Mouse (Mus musculus): ENCODE results near the gene Kctd11. TPM values are rescaled to one million over a fixed set of nuclear protein-coding genes. Genes with fewer than 3 reads are reported as not detected.

Kctd11 gene
- polyA plus RNA-seq, 1 experiment from 2014 or later: 11.4 TPM

DNA sequence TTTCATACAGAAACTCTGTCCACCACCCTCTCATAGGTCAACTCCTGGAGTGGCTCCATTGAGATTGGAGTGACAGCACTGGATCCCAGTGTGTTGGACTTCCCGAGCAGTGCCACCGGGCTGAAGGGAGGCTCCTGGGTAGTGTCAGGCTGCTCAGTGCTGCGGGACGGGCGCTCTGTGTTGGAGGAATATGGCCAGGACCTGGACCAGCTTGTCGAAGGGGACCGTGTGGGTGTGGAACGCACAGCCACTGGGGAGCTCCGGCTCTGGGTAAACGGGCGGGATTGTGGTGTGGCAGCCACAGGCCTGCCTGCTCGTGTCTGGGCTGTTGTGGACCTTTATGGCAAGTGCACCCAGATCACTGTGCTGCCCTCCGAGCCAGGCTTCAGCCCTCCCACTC, 21.8 kb upstream of the Kctd11 start:
- H3K36me3 ChIP-seq (ENCODE audit: control insufficient read depth, insufficient read depth, low read length): peaks cover 35% of the 10 kb centered on the region
- ATAC-seq (ENCODE audit: low read depth): no peak
- H3K4me1 ChIP-seq (replicated peaks; ENCODE audit: control insufficient read depth, insufficient read depth, low read length): peaks cover 19% of the 10 kb centered on the region
- no peak overlapping the region for H3K27ac ChIP-seq (ENCODE audit: low read length)
- no peaks in the 10 kb centered on the region for H3K9me3 ChIP-seq (ENCODE audit: control insufficient read depth, low read length)
- 78% methylated on average over 9 of the region's 13 CpGs for WGBS
- no peaks in the 10 kb centered on the region for H3K27me3 ChIP-seq (ENCODE audit: control insufficient read depth, insufficient read depth, low read depth, low read length)
- H3K9ac ChIP-seq (ENCODE audit: low read length): peak overlapping the region; percentile 90
- peak overlapping the region; percentile 99 for H3K4me2 ChIP-seq (ENCODE audit: low read depth, low read length)
- H3K4me3 ChIP-seq (ENCODE audit: low read length): peak overlapping the region; percentile 81

DNA sequence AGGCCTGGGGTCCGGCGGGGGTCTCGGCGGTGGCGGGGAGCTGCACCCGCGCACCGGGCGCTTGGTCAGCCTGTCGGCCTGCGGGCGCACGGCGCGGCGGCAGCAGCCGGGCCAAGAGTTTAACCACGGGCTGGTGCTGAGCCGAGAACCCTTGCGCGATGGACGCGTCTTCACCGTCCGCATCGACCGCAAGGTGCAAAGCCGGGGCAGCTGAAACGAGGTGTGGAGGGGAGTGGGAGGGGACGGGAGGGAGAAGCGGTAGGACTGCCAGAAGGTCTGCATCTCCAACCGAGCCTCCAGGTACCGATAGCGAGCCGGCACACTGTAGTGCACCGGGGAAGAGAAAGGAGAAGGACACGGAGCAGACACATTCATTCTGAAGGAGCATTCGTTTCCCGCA, 20.8 kb upstream of the Kctd11 start:
- under 1% methylated on average over 34 of the region's 39 CpGs for WGBS
- Histone ChIP-seq H3K36me3 (ENCODE audit: control insufficient read depth, insufficient read depth, low read length) (peaks cover 25% of the 10 kb centered on the region), H3K4me1 (replicated peaks; ENCODE audit: control insufficient read depth, insufficient read depth, low read length) (peaks cover 19% of the 10 kb centered on the region), H3K4me2 (ENCODE audit: low read depth, low read length) (peak overlapping the region; percentile 99), H3K27me3 (ENCODE audit: control insufficient read depth, insufficient read depth, low read depth, low read length) (no peaks in the 10 kb centered on the region), H3K27ac (ENCODE audit: low read length) (peak overlapping the region; percentile 99), H3K9me3 (ENCODE audit: control insufficient read depth, low read length) (no peaks in the 10 kb centered on the region), H3K4me3 (ENCODE audit: low read length) (peak overlapping the region; percentile 81), H3K9ac (ENCODE audit: low read length) (peak overlapping the region; percentile 90)
- ATAC-seq (ENCODE audit: low read depth): peak; percentile 0; the same call in 1 of the 2 replicates

DNA sequence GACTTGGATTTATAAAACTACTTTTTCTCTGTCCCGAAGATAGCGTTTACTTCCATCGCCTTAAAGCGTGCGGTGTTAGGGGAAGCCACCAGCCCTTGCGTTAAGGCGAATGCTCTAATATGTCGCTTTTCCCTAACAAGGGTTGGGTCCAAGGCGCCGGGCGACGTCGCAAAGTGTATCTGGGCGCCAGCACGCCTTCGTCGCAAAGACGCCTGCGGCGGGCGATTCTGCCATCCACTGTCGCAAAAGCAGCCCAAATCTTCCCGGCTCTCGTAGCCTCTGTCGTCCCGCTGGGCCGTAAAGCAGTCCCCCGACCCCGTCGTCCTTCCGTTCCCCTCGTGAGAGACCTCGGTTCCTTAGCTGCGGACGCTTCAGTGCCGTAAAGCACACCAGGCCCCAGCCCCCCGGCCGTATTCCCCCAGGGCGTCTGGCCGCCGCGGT, 20.2 kb upstream of the Kctd11 start:
- ATAC-seq (ENCODE audit: low read depth): peak; percentile 89
- H3K9me3 ChIP-seq (ENCODE audit: control insufficient read depth, low read length): no peaks in the 10 kb centered on the region
- peak overlapping the region; percentile 81 for H3K4me3 ChIP-seq (ENCODE audit: low read length)
- peaks cover 19% of the 10 kb centered on the region for H3K4me1 ChIP-seq (replicated peaks; ENCODE audit: control insufficient read depth, insufficient read depth, low read length)
- peak overlapping the region; percentile 90 for H3K9ac ChIP-seq (ENCODE audit: low read length)
- no peaks in the 10 kb centered on the region for H3K27me3 ChIP-seq (ENCODE audit: control insufficient read depth, insufficient read depth, low read depth, low read length)
- H3K27ac ChIP-seq (ENCODE audit: low read length): peak overlapping the region; percentile 99
- under 1% methylated on average over 42 of the region's 42 CpGs for WGBS
- peaks cover 20% of the 10 kb centered on the region for H3K36me3 ChIP-seq (ENCODE audit: control insufficient read depth, insufficient read depth, low read length)
- H3K4me2 ChIP-seq (ENCODE audit: low read depth, low read length): peak overlapping the region; percentile 99

DNA sequence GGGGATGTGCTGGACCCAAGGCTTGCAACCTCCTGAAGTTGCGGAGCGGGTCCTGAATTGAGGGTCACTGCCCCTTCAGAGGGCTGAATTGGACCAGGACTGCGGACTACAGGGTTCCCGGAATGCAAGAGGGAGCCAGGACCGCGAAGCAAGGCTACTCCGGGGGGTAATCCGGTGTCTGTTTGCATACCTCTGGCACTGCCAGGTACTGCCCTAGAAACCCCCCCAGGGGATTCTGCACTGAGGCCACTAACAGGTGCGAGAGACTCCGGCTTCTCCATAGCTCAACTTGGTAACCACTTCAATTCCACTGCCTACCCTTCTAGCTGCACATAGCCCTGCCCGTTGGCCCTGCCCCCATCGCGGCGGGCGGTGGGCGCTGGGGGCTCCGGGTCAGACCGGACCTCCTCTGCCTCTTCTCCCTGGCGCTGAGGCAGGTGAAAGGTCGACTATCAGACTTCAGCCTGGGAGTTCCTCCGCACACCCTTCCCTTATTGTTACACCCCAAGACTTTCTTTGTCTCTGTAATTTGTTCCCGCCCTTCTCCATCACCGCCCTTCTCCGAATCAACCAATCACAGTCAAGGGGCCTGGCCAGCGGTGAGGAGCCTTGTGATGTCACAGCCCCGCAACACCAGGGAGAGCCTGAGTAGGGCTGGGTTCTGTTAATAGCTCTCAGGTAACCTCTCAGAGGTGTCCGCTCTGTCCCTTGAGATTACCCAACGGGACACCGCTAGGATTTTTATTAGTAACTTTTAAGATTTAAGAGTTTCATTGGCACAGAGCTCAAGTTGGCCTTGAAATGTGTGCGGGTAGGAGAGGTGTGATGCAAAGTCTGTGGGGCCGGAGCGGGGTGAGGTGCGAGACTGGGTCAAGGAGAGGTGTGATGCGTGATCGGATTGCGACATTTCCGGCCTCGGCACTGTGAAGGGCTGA, 19.5 kb upstream of the Kctd11 start, which contains the start of the genes 2810408A11Rik and Neurl4:
Gene 2810408A11Rik (minus strand): TSS at position 517 of the 935 bp plus-strand sequence.
Gene Neurl4 (plus strand): TSS at position 602 of the 935 bp plus-strand sequence.
- Histone ChIP-seq H3K4me1 (replicated peaks; ENCODE audit: control insufficient read depth, insufficient read depth, low read length) (peaks cover 19% of the 10 kb centered on the region), H3K9me3 (ENCODE audit: control insufficient read depth, low read length) (no peaks in the 10 kb centered on the region), H3K27ac (ENCODE audit: low read length) (peak within 1 kb of the TSS; percentile 99), H3K4me2 (ENCODE audit: low read depth, low read length) (peak within 1 kb of the TSS; percentile 99), H3K4me3 (ENCODE audit: low read length) (peak within 1 kb of the TSS; percentile 81), H3K9ac (ENCODE audit: low read length) (peak within 1 kb of the TSS; percentile 95), H3K36me3 (ENCODE audit: control insufficient read depth, insufficient read depth, low read length) (peaks cover 13% of the 10 kb centered on the region), H3K27me3 (ENCODE audit: control insufficient read depth, insufficient read depth, low read depth, low read length) (no peaks in the 10 kb centered on the region)
- 0% methylated on average over 38 of the region's 38 CpGs for WGBS
- ATAC-seq (ENCODE audit: low read depth): peak; percentile 95

DNA sequence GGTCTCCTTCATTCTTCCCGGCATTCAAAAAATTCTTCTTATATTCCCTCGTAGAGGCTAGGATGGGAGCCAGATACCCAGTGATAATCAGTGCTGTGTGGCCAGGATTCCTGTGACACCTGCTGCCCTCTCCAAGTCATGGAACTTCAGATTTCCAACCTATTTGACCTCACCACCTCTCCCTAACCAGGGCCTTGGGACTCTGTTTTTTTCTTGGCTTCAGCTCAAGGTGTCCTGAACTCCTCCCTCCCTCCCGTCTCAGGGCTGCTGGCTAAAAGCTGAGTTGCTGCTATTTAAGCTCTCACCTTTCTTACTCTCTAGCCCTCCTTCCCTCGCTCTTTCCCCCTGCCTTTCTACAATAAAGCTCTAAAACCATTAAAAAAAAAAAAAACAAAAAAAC, 18.7 kb upstream of the Kctd11 start:
- ATAC-seq (ENCODE audit: low read depth): no peak
- H3K4me2 ChIP-seq (ENCODE audit: low read depth, low read length): peak overlapping the region; percentile 99
- peak overlapping the region; percentile 99 for H3K27ac ChIP-seq (ENCODE audit: low read length)
- WGBS: 19% methylated on average over 4 of the region's 4 CpGs
- H3K9me3 ChIP-seq (ENCODE audit: control insufficient read depth, low read length): no peaks in the 10 kb centered on the region
- H3K36me3 ChIP-seq (ENCODE audit: control insufficient read depth, insufficient read depth, low read length): peaks cover 8% of the 10 kb centered on the region
- peak overlapping the region; percentile 95 for H3K9ac ChIP-seq (ENCODE audit: low read length)
- peaks cover 19% of the 10 kb centered on the region for H3K4me1 ChIP-seq (replicated peaks; ENCODE audit: control insufficient read depth, insufficient read depth, low read length)
- H3K27me3 ChIP-seq (ENCODE audit: control insufficient read depth, insufficient read depth, low read depth, low read length): no peaks in the 10 kb centered on the region
- H3K4me3 ChIP-seq (ENCODE audit: low read length): peak overlapping the region; percentile 81

DNA sequence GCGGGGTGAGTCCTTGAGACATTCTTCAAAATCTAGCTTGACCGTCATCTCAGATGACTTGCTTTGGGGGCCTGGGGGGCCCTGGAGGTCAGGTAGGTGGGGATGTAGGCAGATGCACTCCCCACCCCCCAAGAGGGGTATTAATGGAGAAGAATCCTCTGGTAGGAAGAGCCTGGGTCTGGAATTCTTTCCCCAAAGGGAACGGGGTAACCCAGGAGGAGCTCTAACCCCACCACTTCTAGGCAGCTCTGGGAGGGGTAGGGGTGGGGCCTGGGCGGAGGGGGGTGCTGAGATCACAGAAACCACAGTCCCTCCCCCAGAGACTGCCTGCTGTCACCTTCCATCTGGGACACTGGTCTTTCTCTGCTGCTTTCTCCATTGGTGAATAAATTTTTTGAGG, 14.1 kb upstream of the Kctd11 start, which contains the start of gene Acap1:
Gene Acap1 (minus strand): TSS at position 249 of the 400 bp plus-strand sequence.
- Histone ChIP-seq H3K9ac (ENCODE audit: low read length) (0 out of 2 replicates have a peak within 1 kb of the TSS, but pooled peaks have one; percentile 30), H3K27ac (ENCODE audit: low read length) (no peak within 1 kb of the TSS), H3K9me3 (ENCODE audit: control insufficient read depth, low read length) (no peaks in the 10 kb centered on the region), H3K36me3 (ENCODE audit: control insufficient read depth, insufficient read depth, low read length) (no peaks in the 10 kb centered on the region), H3K4me2 (ENCODE audit: low read depth, low read length) (no peak within 1 kb of the TSS), H3K4me1 (replicated peaks; ENCODE audit: control insufficient read depth, insufficient read depth, low read length) (peaks cover 18% of the 10 kb centered on the region), H3K27me3 (ENCODE audit: control insufficient read depth, insufficient read depth, low read depth, low read length) (no peaks in the 10 kb centered on the region), H3K4me3 (ENCODE audit: low read length) (no peak within 1 kb of the TSS)
- WGBS: 74% methylated on average over 4 of the region's 4 CpGs
- ATAC-seq (ENCODE audit: low read depth): no peak

DNA sequence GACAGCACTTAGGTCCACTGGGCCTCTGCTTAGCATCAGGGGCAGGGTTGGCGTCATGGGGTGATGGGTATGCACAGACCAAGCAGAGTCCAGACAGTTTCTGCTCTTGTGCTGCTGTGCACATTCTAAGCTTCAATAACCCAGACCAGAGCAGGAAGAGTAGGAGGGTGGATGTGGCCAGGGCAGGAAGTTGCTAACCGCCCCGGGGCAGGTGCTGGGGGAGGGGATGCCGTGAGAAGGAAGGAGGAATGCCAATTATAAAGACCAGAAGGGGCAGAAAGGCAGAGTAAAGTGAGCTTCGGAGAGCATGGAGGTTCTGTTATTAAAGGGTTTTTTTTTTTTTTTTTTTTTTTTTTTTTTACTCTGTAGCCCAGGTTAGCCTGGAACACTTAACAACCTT, 13.5 kb upstream of the Kctd11 start:
- WGBS: 63% methylated on average over 5 of the region's 5 CpGs
- H3K4me2 ChIP-seq (ENCODE audit: low read depth, low read length): no peak overlapping the region
- no peak overlapping the region for H3K4me3 ChIP-seq (ENCODE audit: low read length)

DNA sequence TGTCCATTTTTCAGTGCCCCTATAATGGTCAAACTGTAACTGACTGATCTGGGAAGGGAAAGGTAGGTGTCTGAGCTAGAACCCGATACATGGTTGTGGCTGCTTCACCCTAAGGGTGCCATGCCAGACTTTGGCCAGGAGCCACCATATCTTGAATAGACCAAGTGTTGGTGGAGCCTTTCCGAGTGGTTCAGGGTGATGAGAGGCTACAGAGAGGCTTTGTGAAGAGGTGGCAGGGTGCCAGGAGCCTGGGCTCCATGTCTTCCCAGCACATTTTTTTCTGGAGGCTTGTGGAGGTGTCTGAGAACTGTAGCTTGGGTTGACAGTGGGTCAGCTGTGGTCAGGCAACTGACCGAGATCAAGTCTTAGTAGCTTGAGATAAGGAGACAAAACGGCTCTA, 10.3 kb upstream of the Kctd11 start:
- H3K36me3 ChIP-seq (ENCODE audit: control insufficient read depth, insufficient read depth, low read length): no peaks in the 10 kb centered on the region
- H3K9ac ChIP-seq (ENCODE audit: low read length): no peak overlapping the region
- H3K27ac ChIP-seq (ENCODE audit: low read length): no peak overlapping the region
- 34% methylated on average over 4 of the region's 4 CpGs for WGBS
- H3K27me3 ChIP-seq (ENCODE audit: control insufficient read depth, insufficient read depth, low read depth, low read length): no peaks in the 10 kb centered on the region
- peaks cover 8% of the 10 kb centered on the region for H3K4me1 ChIP-seq (replicated peaks; ENCODE audit: control insufficient read depth, insufficient read depth, low read length)
- no peak overlapping the region for H3K4me2 ChIP-seq (ENCODE audit: low read depth, low read length)
- H3K4me3 ChIP-seq (ENCODE audit: low read length): no peak overlapping the region
- H3K9me3 ChIP-seq (ENCODE audit: control insufficient read depth, low read length): no peaks in the 10 kb centered on the region
- peak; percentile 53; the same call in 1 of the 2 replicates for ATAC-seq (ENCODE audit: low read depth)

More for the DNA sequence above, 13.5 kb upstream of the Kctd11 start:
- Histone ChIP-seq H3K9me3 (ENCODE audit: control insufficient read depth, low read length) (no peaks in the 10 kb centered on the region), H3K4me1 (replicated peaks; ENCODE audit: control insufficient read depth, insufficient read depth, low read length) (peaks cover 14% of the 10 kb centered on the region), H3K36me3 (ENCODE audit: control insufficient read depth, insufficient read depth, low read length) (no peaks in the 10 kb centered on the region), H3K9ac (ENCODE audit: low read length) (no peak overlapping the region), H3K27me3 (ENCODE audit: control insufficient read depth, insufficient read depth, low read depth, low read length) (no peaks in the 10 kb centered on the region), H3K27ac (ENCODE audit: low read length) (no peak overlapping the region)
- ATAC-seq (ENCODE audit: low read depth): 0 out of 2 replicates have a peak, but pooled peaks have one; percentile 30

Measured in lung, embryonic 16.5 days (tissue).